Mouse (Mus musculus) skeletal muscle tissue, adult 2 months (tissue): Measurements from ENCODE around the gene Casp4.

Experiments
- DNase-seq: peaks from one replicate; pipeline ENCODE4 v3.0.0-alpha.2; 2012; ENCODE audit warnings: low read depth, low spot score

The Casp4 gene

DNA sequence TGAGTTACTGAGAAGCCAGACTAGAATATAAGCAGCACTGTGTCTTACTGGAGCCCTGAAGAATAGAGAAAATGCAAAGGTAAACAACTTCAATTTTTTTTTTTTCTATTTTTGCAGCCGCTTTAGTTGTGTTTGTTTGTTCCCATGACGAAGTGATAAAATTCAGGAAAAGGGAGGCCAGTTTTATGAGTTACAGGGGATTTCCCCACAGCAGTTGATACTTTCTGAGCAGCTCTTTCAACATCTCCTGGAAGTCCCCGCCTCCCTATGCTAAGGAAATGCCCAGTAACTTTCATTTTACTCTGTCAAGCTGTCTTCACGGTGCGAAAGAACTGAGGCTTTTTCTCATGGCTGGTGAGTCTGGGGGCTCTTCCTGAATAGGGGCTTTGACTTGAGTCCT, at the start of gene Casp4:
Casp4 (plus strand) TSS at position 268 of the 400 bp plus-strand sequence.
- DNase-seq, result peak; percentile 27

DNA sequence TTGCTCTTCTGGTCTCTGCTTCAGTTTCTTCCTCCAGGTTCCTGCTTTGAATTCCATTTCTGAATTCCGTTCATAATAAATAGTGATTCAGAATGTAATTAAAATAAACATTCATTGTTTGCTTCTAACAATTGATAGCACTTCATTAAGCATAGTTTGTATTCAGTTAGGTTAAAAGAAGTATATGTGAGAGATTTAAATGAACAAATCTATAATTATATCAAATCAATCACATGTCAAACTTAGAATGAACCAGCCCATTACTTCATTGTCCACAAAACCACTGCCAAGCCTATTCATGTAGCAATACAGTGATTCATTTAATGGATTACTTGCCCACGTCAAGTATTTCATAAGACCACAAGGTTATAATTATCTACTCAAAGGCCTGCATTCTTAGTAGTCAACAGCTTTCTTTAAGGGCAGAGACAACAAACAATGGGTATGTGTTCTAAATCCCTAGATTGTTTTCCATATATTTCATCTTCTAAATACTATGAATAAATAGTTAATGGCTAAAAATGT, 44.6 kb upstream of the Casp4 start:
- DNase-seq, result no peak

DNA sequence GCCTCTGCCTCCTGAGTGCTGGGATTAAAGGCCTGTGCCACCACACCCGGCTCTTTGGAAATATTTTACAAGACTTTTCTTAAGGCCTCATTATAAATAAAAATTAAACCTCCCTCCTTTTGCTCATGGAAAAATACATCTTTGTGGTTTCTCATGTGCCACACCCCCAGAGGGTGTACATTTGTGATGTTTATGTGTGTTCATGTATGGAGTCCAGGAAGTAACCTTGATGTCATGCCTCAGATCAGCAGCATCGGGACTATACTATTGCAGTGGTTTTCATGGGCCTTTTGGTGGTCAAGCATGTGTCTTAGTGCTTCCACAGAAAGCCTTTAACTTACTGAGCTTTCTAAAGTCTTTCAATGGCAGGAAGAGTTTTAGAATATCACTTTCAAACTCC, 38.4 kb upstream of the Casp4 start:
- no peak for DNase-seq

DNA sequence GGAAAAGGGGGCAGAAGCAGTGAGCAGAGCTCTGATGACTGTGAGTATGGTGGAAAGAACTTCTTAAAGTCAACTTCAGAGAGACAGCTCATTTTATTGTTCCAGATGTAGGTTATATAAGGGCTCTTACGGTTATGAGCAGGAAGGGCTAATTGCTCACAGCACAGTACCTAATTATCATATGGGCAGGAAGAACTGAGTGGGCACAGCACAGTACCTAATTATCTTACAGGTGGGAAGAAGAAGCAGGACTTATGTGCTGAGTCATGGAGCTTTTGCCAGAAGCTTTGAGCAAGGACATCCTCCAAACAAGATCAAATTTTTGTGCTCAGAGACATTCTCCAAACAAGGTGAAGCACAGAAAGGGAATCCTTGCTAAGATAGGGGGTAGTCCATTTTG, 37.7 kb upstream of the Casp4 start:
- no peak for DNase-seq

DNA sequence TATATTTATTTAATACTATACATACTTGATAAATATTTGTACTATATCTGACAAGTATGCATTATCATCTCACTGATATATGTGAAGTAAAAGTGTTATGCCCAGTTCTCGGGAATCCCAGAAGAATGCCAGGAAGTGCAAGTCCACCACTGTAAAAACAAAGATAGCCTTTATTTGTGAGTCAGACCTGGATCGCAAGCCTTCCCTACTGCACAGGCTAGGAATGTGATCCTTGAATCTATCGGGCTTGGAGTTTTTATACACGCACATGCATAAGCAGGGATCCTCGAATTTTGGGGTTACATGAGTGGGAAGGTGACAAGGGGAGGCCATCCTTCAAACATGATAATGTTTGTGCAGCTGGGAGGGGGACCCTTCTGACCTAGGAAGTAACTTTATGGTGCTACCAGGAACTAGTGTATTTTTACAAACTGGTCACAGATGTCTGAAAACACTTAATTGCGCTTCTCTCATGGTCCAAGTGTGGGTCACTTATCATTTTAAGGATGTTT, 37.2 kb upstream of the Casp4 start:
- DNase-seq, result no peak

DNA sequence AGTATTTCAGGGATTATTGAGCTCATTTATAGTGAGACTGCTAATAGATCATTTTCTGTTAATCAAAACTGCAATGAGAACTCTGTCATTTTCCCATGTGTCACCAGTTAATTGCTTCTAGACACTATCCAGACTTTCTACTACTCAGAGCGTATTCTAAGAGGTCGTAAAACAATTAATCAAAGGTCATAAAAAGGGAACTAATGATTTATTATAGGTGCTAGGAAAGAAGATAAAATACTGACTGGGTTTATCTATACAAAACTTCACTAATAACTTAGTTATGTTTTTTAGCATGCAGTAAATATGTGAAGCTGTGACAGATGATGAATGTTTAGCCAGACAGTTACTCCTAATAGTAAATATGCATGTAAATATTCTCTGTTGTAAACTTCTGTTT, 22.6 kb upstream of the Casp4 start:
- no peak for DNase-seq

DNA sequence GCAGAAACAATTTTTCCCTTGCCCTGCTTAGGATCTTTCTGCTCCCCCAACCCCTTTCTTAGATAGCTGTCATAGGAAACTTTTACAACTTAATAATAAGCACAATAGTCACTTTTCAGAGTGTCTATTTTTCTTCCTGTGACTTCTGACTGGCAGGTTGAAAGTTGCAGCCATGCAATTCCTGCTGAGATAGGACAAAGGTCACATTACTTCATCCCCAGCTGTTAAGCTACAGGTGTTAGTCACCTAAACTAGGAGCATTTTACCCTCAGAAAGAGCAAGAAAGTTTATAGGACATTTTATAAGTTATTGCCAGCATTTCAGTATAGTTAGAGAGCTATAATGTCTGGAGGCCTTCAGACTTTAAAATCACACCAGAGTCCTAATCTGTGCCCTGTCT, 22.0 kb upstream of the Casp4 start:
- DNase-seq, result no peak

DNA sequence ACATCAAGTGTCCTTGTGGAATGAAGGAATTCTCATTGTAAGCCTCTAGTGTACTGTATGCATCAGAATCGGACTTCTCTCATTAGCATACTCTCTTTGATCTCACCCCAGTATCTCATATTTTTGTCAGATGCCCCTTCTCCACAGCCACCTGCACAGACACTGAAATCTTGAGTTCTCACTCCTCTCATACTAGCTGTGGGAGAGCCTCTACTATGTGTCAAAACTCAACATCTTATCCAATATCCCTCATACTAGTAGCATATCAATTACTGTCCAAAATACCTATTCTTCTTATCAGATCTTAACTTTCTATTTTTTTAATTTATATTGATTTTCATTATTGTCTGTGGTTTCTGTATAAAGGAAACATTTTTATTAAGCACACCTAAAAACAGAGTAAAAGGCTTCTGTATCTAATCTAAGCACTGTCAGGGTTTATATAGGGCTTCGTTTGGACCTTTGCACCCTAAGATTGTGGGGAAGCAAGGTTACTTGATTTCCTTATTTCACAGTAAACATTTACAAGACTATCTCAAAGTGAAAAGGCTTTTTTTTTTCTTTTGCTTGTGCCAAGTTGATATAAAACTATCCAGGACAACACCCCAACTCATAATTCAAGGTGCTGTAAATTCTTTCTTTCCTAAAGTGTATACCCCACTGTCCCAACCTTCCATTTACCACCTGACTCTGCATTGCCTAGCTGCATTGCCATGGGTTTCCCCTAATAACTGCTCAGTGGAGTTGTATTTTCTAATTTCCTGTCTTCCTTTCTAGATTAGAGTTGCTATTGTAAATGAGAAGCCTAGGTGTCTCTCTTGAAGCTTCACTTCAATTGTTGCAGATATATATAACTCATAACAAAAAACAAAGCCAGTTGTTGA, 12.0 kb upstream of the Casp4 start:
- no peak for DNase-seq

DNA sequence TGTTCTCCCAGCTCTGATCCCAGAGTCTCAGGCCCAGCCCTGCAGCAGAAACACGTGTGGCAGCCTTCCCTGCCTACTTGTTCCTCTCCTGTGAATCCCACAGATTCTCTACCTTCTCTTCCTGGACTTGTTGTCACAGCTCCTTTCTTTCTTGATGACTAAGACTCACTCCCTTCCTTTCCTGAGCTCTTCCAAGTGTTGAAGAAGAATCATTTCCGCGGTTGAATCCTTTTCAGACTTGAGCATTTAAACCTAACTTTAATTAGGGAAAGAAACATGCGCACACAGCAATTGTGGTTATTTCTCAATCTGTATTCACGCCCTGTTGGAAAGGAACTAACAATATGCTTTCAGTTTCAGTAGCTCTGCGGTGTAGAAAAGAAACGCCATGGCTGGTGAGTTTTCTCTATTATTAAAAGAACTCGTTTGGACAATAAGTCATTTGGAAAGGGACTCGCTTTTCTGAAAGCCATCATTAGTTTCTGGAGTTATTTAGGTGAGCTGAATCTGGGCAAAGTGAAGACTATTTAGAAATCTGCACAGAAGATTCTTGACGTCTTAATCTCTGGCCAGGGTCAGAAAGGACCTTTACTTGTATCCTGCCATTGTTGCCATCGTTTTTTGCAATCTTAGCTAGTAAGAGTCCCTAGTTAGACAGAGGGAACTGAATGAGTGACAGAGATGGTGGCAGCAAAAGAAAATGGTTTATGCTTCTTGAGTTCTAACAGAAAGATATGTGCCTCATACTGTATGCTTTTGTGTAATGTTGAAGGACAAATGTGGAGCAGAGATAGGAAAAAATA, 10.1 kb upstream of the Casp4 start, which contains the start of gene Casp1:
Casp1 (plus strand) TSS at position 189 of the 803 bp plus-strand sequence.
- peak; percentile 23 for DNase-seq

DNA sequence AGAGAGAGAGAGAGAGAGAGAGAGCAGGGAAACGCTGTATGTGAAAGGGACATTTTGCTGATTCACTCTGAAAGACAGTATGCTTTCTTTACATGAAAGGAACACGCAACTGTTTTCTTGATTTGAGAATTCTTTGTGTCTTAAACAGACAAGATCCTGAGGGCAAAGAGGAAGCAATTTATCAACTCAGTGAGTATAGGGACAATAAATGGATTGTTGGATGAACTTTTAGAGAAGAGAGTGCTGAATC, 9.6 kb upstream of the Casp4 start:
- no peak for DNase-seq

DNA sequence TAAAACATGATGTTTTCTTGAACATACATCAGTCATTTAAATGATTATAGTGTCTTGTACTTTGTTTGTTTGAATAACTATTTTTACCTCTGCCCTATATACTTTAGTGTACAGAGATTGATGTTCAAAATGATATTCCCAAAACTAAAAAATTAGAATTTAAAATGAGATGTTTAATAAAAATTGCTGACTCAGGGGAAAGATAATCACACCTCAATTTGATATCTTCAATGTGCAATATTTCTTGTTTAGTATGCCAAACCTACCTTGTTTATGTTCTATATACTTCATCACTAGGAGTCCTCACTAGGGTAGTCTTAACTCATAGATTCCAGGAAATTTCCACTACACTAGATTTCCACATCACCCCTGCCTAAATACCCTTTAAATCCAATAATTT, 1.5 kb downstream of the Casp4 start:
- DNase-seq, result no peak

DNA sequence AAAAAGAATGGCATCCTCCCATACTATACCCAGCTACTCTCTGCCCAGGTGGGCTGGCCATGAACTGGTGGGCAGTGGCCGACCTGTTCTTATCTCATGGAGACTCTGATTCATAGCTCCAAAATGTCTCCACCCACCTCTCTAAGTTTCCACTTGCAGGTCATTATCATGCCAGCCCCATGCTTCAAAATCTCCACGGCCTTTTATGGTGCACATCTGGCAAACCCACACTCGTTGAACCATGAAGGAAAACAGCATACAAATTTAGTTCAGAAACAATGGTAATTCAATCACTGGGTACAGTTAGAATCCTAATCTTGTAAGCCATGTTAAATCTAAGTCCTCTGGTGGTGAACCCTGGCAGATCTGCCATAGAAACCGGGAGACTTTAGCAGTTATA, 2.8 kb downstream of the Casp4 start:
- no peak for DNase-seq

DNA sequence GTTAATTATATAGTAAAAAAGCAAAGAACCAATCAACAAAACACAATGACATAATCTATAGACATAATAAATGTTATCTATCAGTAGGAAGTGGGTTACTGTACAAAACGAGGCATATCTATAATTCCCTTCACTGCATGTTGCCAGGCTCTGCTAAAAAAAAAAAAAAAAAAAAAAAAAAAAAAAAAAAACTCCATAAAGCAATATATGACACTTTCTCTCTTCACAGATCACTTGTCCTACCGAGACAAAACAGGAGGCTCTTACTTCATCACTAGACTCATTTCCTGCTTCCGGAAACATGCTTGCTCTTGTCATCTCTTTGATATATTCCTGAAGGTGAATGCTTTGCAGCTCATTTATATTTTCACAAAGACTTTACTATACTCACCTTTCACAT, 19.6 kb downstream of the Casp4 start:
- DNase-seq, result no peak

DNA sequence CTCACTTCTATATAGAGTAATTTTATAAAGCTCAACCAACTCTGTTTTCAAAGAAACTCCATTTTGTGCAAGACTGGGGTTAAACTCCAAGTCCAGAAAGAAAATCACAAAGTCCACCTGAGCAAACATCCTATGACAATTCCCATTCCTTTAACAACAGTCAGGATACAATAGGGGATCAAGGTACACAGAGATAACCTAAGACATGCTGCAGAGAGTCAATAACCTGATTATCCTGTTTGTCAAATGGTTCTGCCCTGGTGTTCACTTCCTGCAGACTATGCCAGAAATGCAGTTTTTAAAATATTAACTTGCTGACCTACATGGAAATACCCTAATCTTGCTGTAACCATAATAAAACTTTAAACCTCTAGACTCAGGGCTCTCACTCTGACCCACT, 23.8 kb downstream of the Casp4 start:
- DNase-seq, result no peak

DNA sequence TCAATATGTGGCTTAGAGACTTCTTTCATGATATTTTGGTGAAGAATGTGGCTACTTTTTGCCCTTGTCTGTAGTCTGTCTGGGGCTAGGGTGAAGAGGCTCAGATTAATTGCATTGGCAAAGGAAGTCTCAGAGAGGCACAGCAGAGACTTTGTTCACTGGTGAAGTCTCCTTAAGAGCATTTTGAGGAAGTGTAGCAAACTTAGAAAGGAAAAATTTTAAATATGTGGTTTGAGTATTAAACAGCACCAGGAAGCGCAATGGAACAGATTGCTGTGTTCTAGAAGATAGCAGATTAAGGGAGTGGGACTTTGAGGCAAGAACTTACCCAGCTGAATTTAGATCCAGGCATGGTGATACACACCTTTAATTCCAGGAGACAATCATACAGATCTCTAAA, 24.8 kb downstream of the Casp4 start:
- DNase-seq, result no peak

DNA sequence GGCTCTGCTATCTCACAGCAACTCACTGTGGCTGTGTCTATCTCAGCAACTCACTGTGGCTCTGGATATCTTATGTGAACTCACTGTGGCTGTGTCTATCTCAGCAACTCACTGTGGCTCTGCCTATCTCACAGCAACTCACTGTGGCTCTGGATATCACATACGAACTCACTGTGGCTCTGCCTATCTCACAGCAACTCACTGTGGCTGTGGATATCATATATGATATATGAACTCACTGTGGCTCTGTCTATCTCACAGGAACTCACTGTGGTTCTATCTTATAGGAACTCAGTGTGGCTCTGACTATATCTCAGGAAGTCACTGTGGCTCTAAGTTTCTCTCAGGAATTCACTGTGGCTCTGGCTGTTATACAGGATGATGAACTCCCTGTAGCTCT, 34.5 kb downstream of the Casp4 start:
- DNase-seq, result no peak

DNA sequence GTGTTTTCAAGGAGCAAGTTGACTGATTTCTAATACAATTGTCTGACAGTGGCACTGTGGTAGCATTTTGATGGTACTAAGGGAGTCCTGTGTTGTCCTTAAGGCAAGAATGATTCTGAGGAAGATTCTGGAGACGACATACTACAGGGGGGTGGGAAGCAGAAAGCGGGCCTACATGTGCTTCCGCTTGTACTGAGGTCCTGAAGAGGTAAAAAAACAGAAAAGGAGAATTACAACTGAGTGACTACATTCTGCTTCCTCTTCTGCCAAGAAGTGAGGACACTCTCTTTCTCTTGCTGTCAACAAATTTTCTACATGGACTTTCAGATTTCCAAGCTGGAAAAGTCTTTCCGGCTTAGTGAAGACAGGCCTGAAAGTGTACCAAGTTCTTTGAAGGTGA, 35.5 kb downstream of the Casp4 start:
- DNase-seq, result no peak

DNA sequence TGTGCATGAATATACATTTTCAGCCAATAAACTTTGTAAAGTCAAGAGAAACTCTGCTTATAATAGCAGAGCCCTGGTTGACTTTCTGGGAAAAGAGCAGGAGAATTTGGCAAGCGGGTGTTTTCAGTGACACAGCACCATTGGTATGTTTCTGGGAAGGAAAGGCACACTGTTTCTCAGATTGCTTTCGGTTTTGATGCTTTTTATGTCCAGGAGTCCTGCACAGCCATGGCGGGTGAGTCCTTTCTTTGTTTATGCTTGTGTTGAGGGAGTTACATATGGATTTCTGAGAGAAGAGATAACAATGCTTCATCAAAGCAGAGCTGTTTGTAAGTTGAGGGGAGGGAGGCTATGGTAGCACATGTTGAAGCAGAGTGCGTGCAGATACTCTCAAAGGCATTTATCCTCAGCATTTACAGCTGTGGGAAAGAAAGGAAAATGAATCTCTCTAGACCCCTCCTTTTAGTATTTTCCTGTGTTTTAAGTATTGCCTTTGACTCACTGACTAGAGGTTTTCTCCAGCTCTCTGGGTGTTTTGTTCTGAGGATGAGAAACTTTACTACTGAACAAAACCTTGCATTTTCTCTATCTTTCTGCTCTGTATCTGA, 36.8 kb downstream of the Casp4 start, which contains the start of gene Casp12:
Casp12 (plus strand) TSS at position 140 of the 608 bp plus-strand sequence.
- DNase-seq, result peak; percentile 47

DNA sequence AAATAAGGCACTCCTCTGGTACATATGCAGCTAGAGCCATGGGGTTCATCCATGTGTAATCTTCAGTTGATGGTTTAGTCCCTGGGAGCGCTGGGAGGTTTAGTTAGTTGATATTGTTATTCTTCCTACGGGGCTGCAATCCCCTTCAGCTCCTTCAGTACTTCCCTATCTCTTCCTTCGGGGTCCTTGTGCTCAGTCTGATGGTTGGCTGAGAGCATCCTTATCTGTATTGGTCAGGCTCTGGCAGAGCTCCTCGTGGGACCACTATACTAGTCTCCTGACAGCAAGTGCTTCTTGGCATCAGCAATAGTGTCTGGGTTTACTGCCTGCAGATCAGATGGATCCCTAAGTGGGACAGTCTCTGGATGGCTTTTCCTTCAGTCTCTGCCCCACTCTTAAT, 38.8 kb downstream of the Casp4 start:
- no peak for DNase-seq

DNA sequence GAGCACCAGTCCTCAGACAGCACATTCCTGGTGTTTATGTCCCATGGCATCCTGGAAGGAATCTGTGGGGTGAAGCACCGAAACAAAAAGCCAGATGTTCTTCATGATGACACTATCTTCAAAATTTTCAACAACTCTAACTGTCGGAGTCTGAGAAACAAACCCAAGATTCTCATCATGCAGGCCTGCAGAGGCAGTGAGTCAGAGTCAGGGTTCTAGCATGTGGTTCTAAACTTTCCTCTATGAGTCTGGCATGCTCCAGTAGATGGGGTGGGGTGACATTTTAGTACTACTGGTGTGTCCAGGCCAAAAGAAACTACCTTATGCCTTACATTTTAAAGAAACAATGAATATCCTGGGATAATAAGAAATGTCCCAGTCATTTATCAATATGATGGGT, 45.0 kb downstream of the Casp4 start:
- DNase-seq, result no peak

DNA sequence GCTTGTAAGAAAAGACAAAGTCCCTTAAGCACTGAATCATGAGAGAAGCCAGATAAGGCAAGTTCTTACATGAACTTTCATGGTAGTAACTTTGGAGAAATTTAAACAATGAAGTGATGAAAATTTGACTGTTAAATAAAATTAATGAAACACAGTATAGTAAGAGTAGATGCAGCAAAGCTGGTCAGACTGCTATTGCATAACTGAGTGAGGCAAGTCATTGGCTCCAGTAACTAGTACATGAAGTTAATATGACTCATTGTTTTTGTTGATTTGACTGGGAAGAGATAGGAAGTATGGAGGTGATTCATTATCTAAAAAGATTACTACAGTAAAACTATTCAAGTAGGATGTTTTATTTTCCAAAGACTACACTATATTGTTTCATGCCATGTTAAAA, 48.2 kb downstream of the Casp4 start:
- DNase-seq, result peak; percentile 33
